Mouse (Mus musculus) neural tube, embryonic 14.5 days (tissue): Measurements from ENCODE around the gene Rabgap1l. TPM values are rescaled to one million over a fixed set of nuclear protein-coding genes. Genes with fewer than 3 reads are reported as not detected.

ENCODE experiments used
- ATAC-seq: fragments of 200-750 bp; cut with Nextera tagmentation; 2 replicates; pipeline ENCODE4 v1.8.0; 2017; ENCODE audit warnings: low read depth, mild to moderate bottlenecking, moderate TSS enrichment, moderate library complexity
- H3K27ac ChIP-seq: fragments of 300-500 bp; sonication (generic); 2 replicates; pipeline ENCODE4 v1.5.1; 2014; ENCODE audit warnings: low read depth, mild to moderate bottlenecking, control low read depth, low read length, moderate library complexity, mixed read lengths
- H3K27me3 ChIP-seq: fragments of 300-500 bp; sonication (generic); 2 replicates; pipeline ENCODE4 v1.6.1; 2014; ENCODE audit warnings: low read length; ENCODE audit not compliant: control insufficient read depth, insufficient read depth
- H3K36me3 ChIP-seq: fragments of 300-500 bp; sonication (generic); 2 replicates; pipeline ENCODE4 v1.6.1; 2014; ENCODE audit warnings: low read length, mixed read lengths; ENCODE audit not compliant: control insufficient read depth, insufficient read depth
- H3K4me1 ChIP-seq: fragments of 300-500 bp; sonication (generic); 2 replicates; pipeline ENCODE4 v1.6.1; 2014; ENCODE audit warnings: low read length; ENCODE audit not compliant: control insufficient read depth, insufficient read depth
- H3K4me2 ChIP-seq: fragments of 300-500 bp; sonication (generic); 2 replicates; pipeline ENCODE4 v1.6.1; 2014; ENCODE audit warnings: mild to moderate bottlenecking, low read depth, low read length, control low read depth
- H3K4me3 ChIP-seq: fragments of 300-500 bp; sonication (generic); 2 replicates; pipeline ENCODE4 v1.5.1; 2014; ENCODE audit warnings: low read depth, low read length, control low read depth, mixed read lengths
- H3K9ac ChIP-seq: fragments of 300-500 bp; sonication (generic); replicated peaks from 2 replicates; pipeline ENCODE4 v1.6.1; 2014; ENCODE audit warnings: low read depth, mild to moderate bottlenecking, control low read depth, low read length, mixed read lengths
- H3K9me3 ChIP-seq: fragments of 300-500 bp; sonication (generic); 2 replicates; pipeline ENCODE4 v1.6.1; 2016; ENCODE audit warnings: low read length; ENCODE audit not compliant: control insufficient read depth
- WGBS: fragments of 180-500 bp; shearing (Covaris S2); extraction: QIAGEN DNeasy Blood & Tissue Kit; methylation state at CpG from one replicate; pipeline ENCODE4 v1.1.7; 2014; 5-methylcytosine and 5-hydroxymethylcytosine counted together
- polyA plus RNA-seq: library from polyadenylated mRNA; unstranded; fragments of >200 nt; fragmentation: Nextera tagmentation; extraction: Ambion mirVana; gene quantifications from 2 replicates; pipeline ENCODE4 v1.2.1, GENCODE M21; 2014

The Rabgap1l gene
- polyA plus RNA-seq, 1 experiment from 2014 or later: 61.3 TPM

GRCm38 (mm10) chr1:160734743-160735142 is 58.3 kb downstream of the Rabgap1l start:
- H3K4me1 ChIP-seq: no peaks in the 10 kb centered on the region
- no peak overlapping the region for H3K27ac ChIP-seq
- 85% methylated on average over 2 of the region's 2 CpGs for WGBS
- no peak for ATAC-seq
- H3K9me3 ChIP-seq: no peaks in the 10 kb centered on the region
- H3K27me3 ChIP-seq: no peaks in the 10 kb centered on the region
- H3K9ac ChIP-seq: no peak overlapping the region
- H3K4me2 ChIP-seq: no peak overlapping the region
- no peaks in the 10 kb centered on the region for H3K36me3 ChIP-seq
- H3K4me3 ChIP-seq: no peak overlapping the region

- H3K36me3 ChIP-seq: no peaks in the 10 kb centered on the region
- H3K9ac ChIP-seq: no peak overlapping the region
- H3K4me1 ChIP-seq: no peaks in the 10 kb centered on the region
- H3K4me2 ChIP-seq: no peak overlapping the region
- no peak for ATAC-seq
- H3K9me3 ChIP-seq: no peaks in the 10 kb centered on the region
- no peaks in the 10 kb centered on the region for H3K27me3 ChIP-seq
- 83% methylated on average over 4 of the region's 4 CpGs for WGBS
- H3K27ac ChIP-seq: no peak overlapping the region
- no peak overlapping the region for H3K4me3 ChIP-seq
Observed at GRCm38 (mm10) chr1:160729944-160730343, 63.1 kb downstream of the Rabgap1l start.

GRCm38 (mm10) chr1:160717742-160718141 is 75.3 kb downstream of the Rabgap1l start:
- 16% methylated on average over 3 of the region's 3 CpGs for WGBS
- Histone ChIP-seq H3K36me3 (no peaks in the 10 kb centered on the region), H3K27ac (no peak overlapping the region), H3K4me3 (no peak overlapping the region), H3K4me2 (no peak overlapping the region), H3K9ac (no peak overlapping the region), H3K9me3 (no peaks in the 10 kb centered on the region), H3K4me1 (no peaks in the 10 kb centered on the region), H3K27me3 (no peaks in the 10 kb centered on the region)
- ATAC-seq: no peak

- no peaks in the 10 kb centered on the region for H3K9me3 ChIP-seq
- H3K27me3 ChIP-seq: no peaks in the 10 kb centered on the region
- no peaks in the 10 kb centered on the region for H3K36me3 ChIP-seq
- peak; percentile 49; the same call in 1 of the 2 replicates for ATAC-seq
- no peak overlapping the region for H3K9ac ChIP-seq
- no peaks in the 10 kb centered on the region for H3K4me1 ChIP-seq
- no peak overlapping the region for H3K4me2 ChIP-seq
- H3K4me3 ChIP-seq: no peak overlapping the region
- H3K27ac ChIP-seq: no peak overlapping the region
Observed at GRCm38 (mm10) chr1:160714685-160715084, 78.3 kb downstream of the Rabgap1l start.

GRCm38 (mm10) chr1:160713887-160714286 is 79.1 kb downstream of the Rabgap1l start:
- no peak overlapping the region for H3K4me3 ChIP-seq
- H3K4me1 ChIP-seq: no peaks in the 10 kb centered on the region
- H3K27ac ChIP-seq: no peak overlapping the region
- no peaks in the 10 kb centered on the region for H3K9me3 ChIP-seq
- no peak for ATAC-seq
- 97% methylated on average over 4 of the region's 4 CpGs for WGBS
- no peak overlapping the region for H3K9ac ChIP-seq
- no peaks in the 10 kb centered on the region for H3K36me3 ChIP-seq
- no peak overlapping the region for H3K4me2 ChIP-seq
- no peaks in the 10 kb centered on the region for H3K27me3 ChIP-seq

GRCm38 (mm10) chr1:160713383-160713782 is 79.6 kb downstream of the Rabgap1l start:
- no peak for ATAC-seq
- Histone ChIP-seq H3K27me3 (no peaks in the 10 kb centered on the region), H3K9me3 (no peaks in the 10 kb centered on the region), H3K4me1 (no peaks in the 10 kb centered on the region), H3K4me3 (no peak overlapping the region), H3K27ac (no peak overlapping the region), H3K4me2 (no peak overlapping the region), H3K9ac (no peak overlapping the region), H3K36me3 (no peaks in the 10 kb centered on the region)
- WGBS: 89% methylated on average over 1 of the region's 1 CpGs

- Histone ChIP-seq H3K27me3 (no peaks in the 10 kb centered on the region), H3K4me2 (no peak overlapping the region), H3K9ac (no peak overlapping the region), H3K4me1 (no peaks in the 10 kb centered on the region), H3K36me3 (no peaks in the 10 kb centered on the region), H3K27ac (no peak overlapping the region), H3K4me3 (no peak overlapping the region), H3K9me3 (no peaks in the 10 kb centered on the region)
- no peak for ATAC-seq
Observed at GRCm38 (mm10) chr1:160710539-160710938, 82.5 kb downstream of the Rabgap1l start.

GRCm38 (mm10) chr1:160704596-160704995 is 88.4 kb downstream of the Rabgap1l start:
- ATAC-seq: no peak
- Histone ChIP-seq H3K36me3 (no peaks in the 10 kb centered on the region), H3K9me3 (no peaks in the 10 kb centered on the region), H3K4me1 (no peaks in the 10 kb centered on the region), H3K27ac (no peak overlapping the region), H3K27me3 (no peaks in the 10 kb centered on the region), H3K9ac (no peak overlapping the region), H3K4me3 (no peak overlapping the region), H3K4me2 (no peak overlapping the region)
- 91% methylated on average over 2 of the region's 2 CpGs for WGBS

GRCm38 (mm10) chr1:160703813-160704212 is 89.2 kb downstream of the Rabgap1l start:
- H3K9me3 ChIP-seq: no peaks in the 10 kb centered on the region
- H3K4me1 ChIP-seq: no peaks in the 10 kb centered on the region
- H3K4me2 ChIP-seq: no peak overlapping the region
- ATAC-seq: no peak
- no peak overlapping the region for H3K9ac ChIP-seq
- H3K36me3 ChIP-seq: no peaks in the 10 kb centered on the region
- 99% methylated on average over 6 of the region's 6 CpGs for WGBS
- no peak overlapping the region for H3K4me3 ChIP-seq
- no peak overlapping the region for H3K27ac ChIP-seq
- no peaks in the 10 kb centered on the region for H3K27me3 ChIP-seq

- Histone ChIP-seq H3K27me3 (no peaks in the 10 kb centered on the region), H3K36me3 (no peaks in the 10 kb centered on the region), H3K4me3 (no peak overlapping the region), H3K9me3 (no peaks in the 10 kb centered on the region), H3K9ac (no peak overlapping the region), H3K4me1 (no peaks in the 10 kb centered on the region), H3K27ac (no peak overlapping the region), H3K4me2 (no peak overlapping the region)
- WGBS: 54% methylated on average over 1 of the region's 1 CpGs
- peak; percentile 86 for ATAC-seq
Observed at GRCm38 (mm10) chr1:160693094-160693447, 99.9 kb downstream of the Rabgap1l start.
